Mouse (Mus musculus) forebrain, embryonic 16.5 days (tissue): ENCODE results near the gene Clk4. TPM values are rescaled to one million over a fixed set of nuclear protein-coding genes. Genes with fewer than 3 reads are reported as not detected.

Experiments used
- ATAC-seq: fragments of 200-750 bp; cut with Nextera tagmentation; 2 replicates; pipeline ENCODE4 v1.8.0; 2017; ENCODE audit warnings: mild to moderate bottlenecking, moderate library complexity
- H3K27ac ChIP-seq: fragments of 300-500 bp; sonication (generic); 2 replicates; pipeline ENCODE4 v1.5.1; 2014; ENCODE audit warnings: low read length, control low read depth
- H3K27me3 ChIP-seq: fragments of 300-500 bp; sonication (generic); replicated peaks from 2 replicates; pipeline ENCODE4 v1.6.1; 2014; ENCODE audit warnings: low read length; ENCODE audit not compliant: control insufficient read depth, insufficient read depth
- H3K36me3 ChIP-seq: fragments of 300-500 bp; sonication (generic); 2 replicates; pipeline ENCODE4 v1.6.1; 2014; ENCODE audit not compliant: control insufficient read depth, insufficient read depth
- H3K4me1 ChIP-seq: fragments of 300-500 bp; sonication (generic); replicated peaks from 2 replicates; pipeline ENCODE4 v1.6.1; 2014; ENCODE audit warnings: low read length; ENCODE audit not compliant: control insufficient read depth, insufficient read depth
- H3K4me2 ChIP-seq: fragments of 300-500 bp; sonication (generic); 2 replicates; pipeline ENCODE4 v1.6.1; 2014; ENCODE audit warnings: mild to moderate bottlenecking, low read length, control low read depth
- H3K4me3 ChIP-seq: fragments of 300-500 bp; sonication (generic); replicated peaks from 2 replicates; pipeline ENCODE4 v1.5.1; 2014; ENCODE audit warnings: mild to moderate bottlenecking, low read length, control low read depth
- H3K9ac ChIP-seq: fragments of 300-500 bp; sonication (generic); replicated peaks from 2 replicates; pipeline ENCODE4 v1.6.1; 2014; ENCODE audit warnings: low read depth, low read length, control low read depth
- H3K9me3 ChIP-seq: fragments of 300-500 bp; sonication (generic); 2 replicates; pipeline ENCODE4 v1.6.1; 2016; ENCODE audit warnings: low read length; ENCODE audit not compliant: control insufficient read depth
- WGBS: fragments of 180-500 bp; shearing (Covaris S2); extraction: QIAGEN DNeasy Blood & Tissue Kit; methylation state at CpG from one replicate; pipeline ENCODE4 v1.1.7; 2014; 5-methylcytosine and 5-hydroxymethylcytosine counted together
- polyA plus RNA-seq: library from polyadenylated mRNA; unstranded; fragments of >200 nt; fragmentation: Nextera tagmentation; extraction: Ambion mirVana; gene quantifications from 2 replicates; pipeline ENCODE4 v1.2.1, GENCODE M21; 2015

The Clk4 gene
- polyA plus RNA-seq: 174 and 188 TPM in 2 replicates

DNA sequence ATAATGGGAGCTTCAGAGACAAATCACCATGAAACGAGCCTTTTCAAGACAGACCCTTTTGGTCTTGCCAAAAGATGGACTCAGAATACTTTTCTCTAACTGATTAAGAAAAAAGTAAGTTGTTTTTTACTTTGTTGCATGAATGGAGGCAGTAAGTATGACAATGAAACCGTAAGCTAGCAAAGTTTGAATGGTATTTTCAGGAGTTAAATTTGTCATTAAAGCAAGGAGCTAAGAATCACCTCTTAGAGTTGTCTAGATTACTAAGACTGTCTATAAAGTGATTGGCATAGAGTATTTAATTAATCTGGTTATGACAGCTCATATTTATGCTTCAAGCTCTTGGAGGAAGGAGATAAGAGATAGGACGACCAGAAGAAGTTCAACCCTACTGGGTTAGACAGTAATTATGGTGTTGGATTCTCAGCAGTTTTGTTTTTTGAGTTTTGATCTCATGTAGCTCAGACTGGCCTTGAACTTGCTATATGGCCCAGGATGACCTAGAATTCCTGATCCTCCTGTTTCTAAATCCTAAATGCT is at the start of gene Clk4:
Gene Clk4 (plus strand): TSS at position 51 of the 540 bp plus-strand sequence.
- Histone ChIP-seq H3K4me3 (peak within 1 kb of the TSS; percentile 86), H3K9me3 (no peaks in the 10 kb centered on the region), H3K4me1 (peaks cover 25% of the 10 kb centered on the region), H3K9ac (peak within 1 kb of the TSS; percentile 66), H3K27me3 (no peaks in the 10 kb centered on the region; the same call in 1 of the 2 replicates), H3K4me2 (peak within 1 kb of the TSS; percentile 68), H3K27ac (peak within 1 kb of the TSS; percentile 58), H3K36me3 (no peaks in the 10 kb centered on the region)
- no peak for ATAC-seq
- 69% methylated on average over 3 of the region's 3 CpGs for WGBS

DNA sequence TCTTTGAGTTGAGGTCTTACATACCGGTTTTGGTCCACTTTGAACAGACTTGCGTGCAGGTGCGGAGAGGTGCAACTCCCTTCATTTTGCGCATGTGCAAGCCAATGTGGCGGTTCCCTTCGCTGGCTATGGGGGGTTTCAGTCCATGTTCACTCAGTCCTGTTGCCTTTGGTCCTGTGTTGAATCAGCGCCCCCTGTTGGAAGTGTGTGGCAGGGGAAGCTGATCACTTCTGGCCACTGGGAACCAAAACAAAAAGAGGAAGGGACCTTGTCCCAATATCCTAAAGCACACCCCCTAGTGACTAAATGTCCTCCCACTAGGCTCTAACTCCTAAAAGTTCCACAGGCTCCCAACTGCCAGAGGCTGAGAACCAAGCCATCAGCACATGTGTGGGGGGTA is 47.5 kb upstream of the Clk4 start:
- 93% methylated on average over 7 of the region's 7 CpGs for WGBS
- Histone ChIP-seq H3K27me3 (no peaks in the 10 kb centered on the region), H3K4me1 (no peaks in the 10 kb centered on the region), H3K4me3 (no peak overlapping the region), H3K9ac (no peak overlapping the region), H3K9me3 (no peaks in the 10 kb centered on the region), H3K4me2 (no peak overlapping the region), H3K27ac (no peak overlapping the region), H3K36me3 (no peaks in the 10 kb centered on the region)
- ATAC-seq: no peak

DNA sequence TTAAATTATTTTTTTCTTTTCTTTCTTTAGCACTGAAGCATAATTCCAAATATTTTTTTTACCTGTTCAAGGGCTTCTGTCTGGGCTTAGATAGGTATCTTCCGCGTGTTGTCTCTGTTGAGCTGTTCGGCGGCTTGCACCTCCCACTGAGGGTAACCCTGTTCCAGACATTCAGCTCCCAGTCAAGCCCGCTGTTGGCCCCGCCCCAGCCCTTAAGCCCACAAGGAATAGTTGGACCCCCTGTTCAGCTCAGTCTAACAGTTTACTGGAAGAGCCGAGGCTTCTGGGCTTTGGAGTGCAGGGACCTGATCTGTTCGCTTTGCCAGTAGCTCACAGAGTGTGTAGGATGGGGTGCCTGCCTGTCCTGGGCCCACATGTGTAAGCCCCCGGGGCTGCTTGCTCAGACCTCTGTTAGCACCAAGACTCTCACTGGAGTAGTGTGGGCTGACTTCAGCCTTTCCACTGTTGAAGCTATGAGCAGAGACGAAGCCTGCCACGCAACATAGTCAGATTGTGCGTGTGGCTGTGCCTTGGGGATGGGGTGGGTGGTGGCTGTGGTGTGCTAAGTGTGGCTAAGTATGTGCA is 42.0 kb upstream of the Clk4 start:
- no peak for ATAC-seq
- 81% methylated on average over 12 of the region's 12 CpGs for WGBS
- no peak overlapping the region for H3K27ac ChIP-seq

GRCm38 (mm10) chr11:51220308-51220707 is 41.2 kb upstream of the Clk4 start, which contains the start of gene Gm12569:
Gm12569 (plus strand) TSS chr11:51220473.
- WGBS: 92% methylated on average over 11 of the region's 11 CpGs
- Histone ChIP-seq H3K27me3 (no peaks in the 10 kb centered on the region), H3K4me2 (no peak within 1 kb of the TSS), H3K27ac (no peak within 1 kb of the TSS), H3K4me3 (no peak within 1 kb of the TSS), H3K9me3 (no peaks in the 10 kb centered on the region), H3K9ac (no peak within 1 kb of the TSS), H3K4me1 (no peaks in the 10 kb centered on the region), H3K36me3 (no peaks in the 10 kb centered on the region)
- ATAC-seq: no peak

More for the DNA sequence above, 42.0 kb upstream of the Clk4 start:
- Histone ChIP-seq H3K9me3 (no peaks in the 10 kb centered on the region), H3K4me2 (no peak overlapping the region), H3K4me1 (no peaks in the 10 kb centered on the region), H3K36me3 (no peaks in the 10 kb centered on the region), H3K27me3 (no peaks in the 10 kb centered on the region), H3K4me3 (no peak overlapping the region), H3K9ac (no peak overlapping the region)

DNA sequence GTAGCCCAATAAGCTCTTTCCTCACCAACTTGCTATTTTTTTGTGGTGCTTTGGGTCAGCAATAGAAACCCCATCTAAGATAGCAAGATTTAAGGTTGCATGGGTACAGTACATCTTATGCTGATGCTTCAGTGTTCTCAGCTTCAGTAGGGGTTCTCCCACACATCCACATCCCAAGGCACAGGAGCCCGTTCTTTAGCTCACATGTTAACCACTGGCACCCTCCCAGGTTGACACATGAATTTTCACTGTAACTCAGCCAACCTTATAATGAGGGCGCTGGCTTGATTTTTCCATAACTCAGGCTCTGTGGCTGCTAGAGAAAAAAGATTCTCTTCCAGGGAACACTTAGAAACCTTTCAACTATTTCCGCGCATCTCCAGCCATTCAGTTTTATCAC is 34.4 kb upstream of the Clk4 start:
- Histone ChIP-seq H3K9me3 (no peaks in the 10 kb centered on the region), H3K4me2 (no peak overlapping the region), H3K4me3 (no peak overlapping the region), H3K9ac (no peak overlapping the region), H3K27me3 (no peaks in the 10 kb centered on the region), H3K27ac (no peak overlapping the region), H3K36me3 (no peaks in the 10 kb centered on the region), H3K4me1 (no peaks in the 10 kb centered on the region)
- no peak for ATAC-seq
- WGBS: 65% methylated on average over 4 of the region's 4 CpGs

DNA sequence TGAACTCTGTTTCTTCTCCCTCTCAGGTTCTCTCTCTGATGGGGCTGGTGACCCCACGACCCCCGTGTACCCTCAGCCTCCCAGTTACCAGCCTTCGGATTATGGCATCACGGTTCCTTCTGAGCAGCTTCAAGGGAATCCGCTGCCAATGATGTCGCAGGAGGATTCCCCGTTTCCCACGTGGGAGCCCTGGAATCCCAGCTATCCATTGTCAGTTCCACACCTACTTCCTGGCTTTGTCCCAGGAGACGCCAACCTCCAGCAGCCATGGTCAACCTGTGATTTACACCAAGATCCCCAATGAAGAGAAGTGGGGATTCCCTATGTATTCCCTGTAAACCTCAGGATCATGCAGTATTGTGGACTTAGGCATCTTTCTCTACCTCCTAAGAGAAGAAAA is 26.9 kb upstream of the Clk4 start:
- H3K4me2 ChIP-seq: no peak overlapping the region
- 88% methylated on average over 9 of the region's 9 CpGs for WGBS

DNA sequence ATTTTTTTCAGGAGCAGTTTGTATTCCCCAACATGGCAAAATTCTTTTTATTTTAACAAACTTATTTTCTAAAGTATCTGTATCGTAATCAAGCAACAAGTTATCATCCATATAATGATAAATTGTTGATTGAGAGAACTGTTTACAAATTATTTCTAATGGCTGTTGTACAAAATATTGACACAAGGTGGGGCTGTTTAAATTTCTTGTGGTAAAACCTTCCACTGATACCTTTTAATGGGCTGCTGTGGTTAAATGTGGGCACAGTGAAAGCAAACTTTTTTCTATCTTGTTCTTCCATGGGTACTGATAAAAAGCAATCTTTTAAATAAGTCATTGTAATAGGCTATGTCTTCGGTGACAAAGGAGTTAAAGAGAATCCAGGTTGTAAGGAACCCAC is 18.6 kb upstream of the Clk4 start:
- Histone ChIP-seq H3K9me3 (no peaks in the 10 kb centered on the region), H3K9ac (no peak overlapping the region), H3K27me3 (no peaks in the 10 kb centered on the region), H3K4me2 (no peak overlapping the region), H3K4me3 (no peak overlapping the region), H3K4me1 (no peaks in the 10 kb centered on the region), H3K36me3 (no peaks in the 10 kb centered on the region), H3K27ac (no peak overlapping the region)
- 86% methylated on average over 2 of the region's 2 CpGs for WGBS
- no peak for ATAC-seq

More for the DNA sequence above, 26.9 kb upstream of the Clk4 start:
- H3K9ac ChIP-seq: no peak overlapping the region
- H3K27me3 ChIP-seq: no peaks in the 10 kb centered on the region
- no peak overlapping the region for H3K4me3 ChIP-seq
- no peaks in the 10 kb centered on the region for H3K9me3 ChIP-seq
- no peaks in the 10 kb centered on the region for H3K4me1 ChIP-seq
- ATAC-seq: no peak
- no peak overlapping the region for H3K27ac ChIP-seq
- H3K36me3 ChIP-seq: no peaks in the 10 kb centered on the region

DNA sequence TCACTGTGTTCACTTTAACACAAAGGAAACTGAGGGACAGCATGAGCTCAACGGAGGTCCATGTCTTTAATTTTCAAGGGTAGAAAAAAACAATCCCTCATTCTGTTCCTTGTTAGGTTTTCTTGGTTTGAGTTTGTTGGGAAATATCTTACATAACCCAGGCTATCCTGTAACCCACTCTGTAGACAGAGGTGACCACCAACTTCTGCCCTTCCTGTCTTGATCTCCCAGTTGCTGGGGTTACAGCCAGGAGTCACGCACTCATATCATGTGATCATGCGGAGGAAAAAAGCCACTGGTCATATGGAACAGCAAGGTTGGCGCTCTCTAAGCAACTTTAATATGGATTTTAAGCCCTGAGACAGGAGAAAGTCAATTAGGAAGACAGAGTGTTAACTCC is 4.5 kb upstream of the Clk4 start:
- WGBS: 89% methylated on average over 4 of the region's 4 CpGs
- no peak for ATAC-seq

GRCm38 (mm10) chr11:51262342-51263285 is 1.1 kb downstream of the Clk4 start, which contains the start of gene BC049762:
BC049762 (minus strand) TSS chr11:51263046.
- no peaks in the 10 kb centered on the region; the same call in 1 of the 2 replicates for H3K27me3 ChIP-seq
- H3K9ac ChIP-seq: peak within 1 kb of the TSS; percentile 92
- H3K27ac ChIP-seq: peak within 1 kb of the TSS; percentile 90
- ATAC-seq: peak; percentile 99
- no peaks in the 10 kb centered on the region for H3K36me3 ChIP-seq
- peak within 1 kb of the TSS; percentile 75 for H3K4me2 ChIP-seq
- H3K9me3 ChIP-seq: no peaks in the 10 kb centered on the region
- 10% methylated on average over 57 of the region's 57 CpGs for WGBS
- peak within 1 kb of the TSS; percentile 86 for H3K4me3 ChIP-seq
- peaks cover 25% of the 10 kb centered on the region for H3K4me1 ChIP-seq

More for the DNA sequence above, 4.5 kb upstream of the Clk4 start:
- Histone ChIP-seq H3K4me3 (no peak overlapping the region), H3K27ac (no peak overlapping the region), H3K4me2 (no peak overlapping the region), H3K4me1 (no peaks in the 10 kb centered on the region), H3K9ac (no peak overlapping the region), H3K27me3 (no peaks in the 10 kb centered on the region; the same call in 1 of the 2 replicates), H3K36me3 (no peaks in the 10 kb centered on the region), H3K9me3 (no peaks in the 10 kb centered on the region)
